Mouse (Mus musculus) G1E (cell line): ENCODE data around the gene Gm45623. TPM values are rescaled to one million over a fixed set of nuclear protein-coding genes. Genes with fewer than 3 reads are reported as not detected.

Source experiments
- ATAC-seq: 2 replicates; pipeline ENCODE4 v1.8.0; 2016; ENCODE audit warnings: mild to moderate bottlenecking; ENCODE audit not compliant: insufficient number of reproducible peaks, poor library complexity, low FRiP score, severe bottlenecking; ENCODE audit errors: extremely low read depth
- DNase-seq: peaks from one replicate; pipeline ENCODE4 v3.0.0; 2012; ENCODE audit warnings: low spot score
- H3K27me3 ChIP-seq: 2 replicates; pipeline ENCODE4 v1.6.1; 2012; ENCODE audit warnings: mild to moderate bottlenecking, low read length, inconsistent platforms; ENCODE audit not compliant: insufficient read depth
- H3K36me3 ChIP-seq: replicated peaks from 2 replicates; pipeline ENCODE3; 2012; ENCODE audit warnings: mild to moderate bottlenecking, inconsistent platforms
- H3K4me1 ChIP-seq: 2 replicates; pipeline ENCODE4 v1.6.1; 2012; ENCODE audit warnings: low read depth, low read length, inconsistent platforms, mixed read lengths; ENCODE audit not compliant: insufficient read depth
- H3K4me3 ChIP-seq: 2 replicates; pipeline ENCODE4 v1.5.1; 2012; ENCODE audit warnings: low read depth, mild to moderate bottlenecking, inconsistent platforms, low read length, moderate library complexity, mixed read lengths
- H3K9me3 ChIP-seq: replicated peaks from 2 replicates; pipeline ENCODE4 v1.6.1; 2012; ENCODE audit warnings: inconsistent platforms
- CTCF ChIP-seq: IDR thresholded peaks from 2 replicates; pipeline ENCODE4 v1.5.1; 2012; ENCODE audit warnings: low read depth, low read length, inconsistent platforms, mixed read lengths
- GATA1 ChIP-seq: IDR thresholded peaks from 2 replicates; pipeline ENCODE4 v1.6.1; 2012; ENCODE audit warnings: borderline replicate concordance, low read length, inconsistent platforms, mixed read lengths
- GATA2 ChIP-seq: IDR thresholded peaks from 2 replicates; pipeline ENCODE4 v1.6.1; 2012; ENCODE audit warnings: low read depth, low read length, inconsistent platforms, borderline replicate concordance
- POLR2AphosphoS5 ChIP-seq: IDR thresholded peaks from 2 replicates; pipeline ENCODE4 v1.6.1; 2012; ENCODE audit warnings: low read depth, low read length, inconsistent platforms; ENCODE audit not compliant: insufficient replicate concordance
- TAL1 ChIP-seq: conservative IDR thresholded peaks from 2 replicates; pipeline ENCODE4 v1.6.1; 2012; ENCODE audit warnings: low read depth, low read length, inconsistent platforms, mixed read lengths
- polyA plus RNA-seq: library from polyadenylated mRNA; stranded (reverse); fragments of >175 nt; gene quantifications from 2 replicates; pipeline ENCODE4 v1.2.3, GENCODE M21; 2012
- total RNA-seq, 2 experiments: library from RNA; stranded (forward) in 1 of 2; stranded (reverse) in 1 of 2; fragments of 200-1000 nt in 1 of 2; fragments of >200 nt in 1 of 2; fragmentation: Nextera tagmentation in 1 of 2; gene quantifications; 2 replicates each; pipeline ENCODE4 v1.2.3; 2014 to 2017

The Gm45623 gene
- total and polyA plus RNA-seq, 3 experiments, result 0.05 TPM; not detected in 2

DNA sequence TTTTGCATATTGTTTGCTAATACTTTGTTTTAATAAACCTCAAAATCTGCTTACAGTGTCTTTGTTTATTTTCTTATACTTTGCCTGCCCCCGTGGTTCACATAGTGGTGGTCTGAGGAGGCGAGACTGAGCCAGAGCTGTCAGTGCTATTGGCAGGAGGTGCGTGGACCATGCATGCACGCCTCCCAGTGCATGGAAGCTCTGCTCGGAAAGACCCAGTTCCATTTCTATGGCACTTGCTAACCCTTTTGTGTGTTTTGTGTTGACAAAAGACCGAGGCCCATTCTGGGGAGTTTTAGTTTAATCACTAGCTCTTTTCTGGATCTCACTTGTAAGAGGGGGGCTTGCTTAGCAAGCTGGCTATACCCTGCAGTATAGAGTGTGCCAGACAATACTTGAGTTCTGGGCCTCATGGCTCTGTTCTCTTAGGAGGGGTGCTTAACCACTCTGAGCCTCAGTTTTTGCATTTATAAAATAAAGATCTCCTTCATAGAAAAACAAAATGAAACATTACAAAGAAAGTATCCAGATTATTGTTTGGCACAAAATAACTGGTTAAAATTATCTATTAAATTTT lies 11.2 kb downstream of the Gm45623 start:
- TF ChIP-seq TAL1 (no peak), CTCF (no peak), GATA1 (no peak), GATA2 (no peak), POLR2AphosphoS5 (no peak)
- ATAC-seq, result no peak
- DNase-seq, result no peak

DNA sequence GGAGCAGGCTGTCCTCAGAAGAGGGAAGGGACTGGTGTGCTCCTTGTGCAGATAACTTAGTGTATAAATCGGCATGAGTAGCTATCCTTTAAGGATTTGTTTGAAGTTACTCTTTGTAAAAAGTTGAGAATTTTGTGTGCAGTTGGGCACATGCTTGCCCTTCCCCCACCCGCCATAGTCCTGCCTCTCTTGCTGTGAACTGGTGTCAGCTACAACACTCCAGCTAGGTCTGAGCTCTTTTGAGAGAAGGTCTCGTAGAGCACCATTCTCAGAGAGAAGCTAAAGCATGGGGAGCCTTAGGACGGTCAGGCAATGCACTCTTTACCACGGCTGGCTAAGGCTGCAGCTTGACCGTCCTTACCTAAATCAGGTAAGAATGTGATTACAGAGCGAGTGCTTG lies 11.9 kb downstream of the Gm45623 start:
- Histone ChIP-seq H3K4me1 (no peaks in the 10 kb centered on the region), H3K27me3 (no peaks in the 10 kb centered on the region), H3K9me3 (no peaks in the 10 kb centered on the region), H3K4me3 (no peak overlapping the region), H3K36me3 (peaks cover 45% of the 10 kb centered on the region)
- TF ChIP-seq TAL1 (no peak), GATA2 (no peak), POLR2AphosphoS5 (no peak), CTCF (no peak), GATA1 (no peak)
- ATAC-seq (no peak), DNase-seq (no peak)

More for the DNA sequence above, 11.2 kb downstream of the Gm45623 start:
- Histone ChIP-seq H3K27me3 (no peaks in the 10 kb centered on the region), H3K9me3 (no peaks in the 10 kb centered on the region), H3K4me3 (no peak overlapping the region), H3K4me1 (no peaks in the 10 kb centered on the region), H3K36me3 (peaks cover 39% of the 10 kb centered on the region)

DNA sequence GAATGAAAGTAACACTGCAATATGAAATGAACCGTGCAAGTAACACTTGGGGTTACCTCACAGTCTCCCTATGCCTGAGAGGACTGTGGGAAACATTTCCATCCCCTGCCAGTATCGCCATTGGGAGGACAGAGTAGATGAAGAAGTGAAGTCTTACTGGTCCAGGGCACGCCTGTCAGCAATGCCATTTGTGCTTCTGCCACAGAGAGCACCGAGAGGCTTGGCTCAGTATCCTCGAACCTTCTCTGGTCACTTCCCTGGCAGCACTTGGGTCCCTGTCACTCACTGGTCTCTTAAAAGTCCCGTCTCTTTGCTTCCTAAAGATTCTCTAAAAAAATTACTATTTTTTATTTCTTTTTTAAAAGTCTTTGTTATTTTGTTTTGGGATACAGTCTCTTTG lies 13.1 kb downstream of the Gm45623 start:
- no peak for TF ChIP-seq CTCF
- TF ChIP-seq GATA2, result no peak
- no peak for TF ChIP-seq TAL1
- no peak for TF ChIP-seq GATA1
- TF ChIP-seq POLR2AphosphoS5, result no peak
- H3K27me3 ChIP-seq, result no peaks in the 10 kb centered on the region
- H3K9me3 ChIP-seq, result no peaks in the 10 kb centered on the region
- H3K4me3 ChIP-seq, result no peak overlapping the region
- ATAC-seq (no peak), DNase-seq (no peak)
- peaks cover 53% of the 10 kb centered on the region for H3K36me3 ChIP-seq
- peaks cover 2% of the 10 kb centered on the region; the same call in 1 of the 2 replicates for H3K4me1 ChIP-seq

DNA sequence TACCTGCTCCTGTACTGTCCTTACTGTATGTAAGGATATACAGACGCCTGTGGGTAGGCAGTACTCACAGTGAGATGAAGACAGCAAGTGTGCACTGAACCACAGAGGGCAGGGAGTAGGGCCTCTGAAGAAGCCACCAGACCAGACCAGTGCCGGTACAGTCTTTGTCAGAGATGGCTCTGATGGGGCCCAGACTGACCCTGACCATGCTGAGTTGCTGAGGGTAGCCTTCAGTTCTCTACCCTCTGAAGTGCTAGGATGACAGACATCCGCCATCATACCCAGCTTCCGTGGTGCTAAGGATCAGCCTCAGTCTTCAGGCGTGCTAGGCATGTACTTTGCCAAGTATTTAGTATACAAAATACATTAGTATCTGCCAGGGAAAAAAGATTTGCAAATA lies 14.1 kb downstream of the Gm45623 start:
- no peak for TF ChIP-seq POLR2AphosphoS5
- no peak for TF ChIP-seq TAL1
- no peak for TF ChIP-seq GATA1
- no peak for TF ChIP-seq GATA2
- no peak for TF ChIP-seq CTCF
- Histone ChIP-seq H3K27me3 (no peaks in the 10 kb centered on the region), H3K9me3 (no peaks in the 10 kb centered on the region), H3K4me3 (no peak overlapping the region), H3K4me1 (peaks cover 3% of the 10 kb centered on the region; the same call in 1 of the 2 replicates), H3K36me3 (peaks cover 59% of the 10 kb centered on the region)
- DNase-seq, result no peak
- ATAC-seq, result no peak

DNA sequence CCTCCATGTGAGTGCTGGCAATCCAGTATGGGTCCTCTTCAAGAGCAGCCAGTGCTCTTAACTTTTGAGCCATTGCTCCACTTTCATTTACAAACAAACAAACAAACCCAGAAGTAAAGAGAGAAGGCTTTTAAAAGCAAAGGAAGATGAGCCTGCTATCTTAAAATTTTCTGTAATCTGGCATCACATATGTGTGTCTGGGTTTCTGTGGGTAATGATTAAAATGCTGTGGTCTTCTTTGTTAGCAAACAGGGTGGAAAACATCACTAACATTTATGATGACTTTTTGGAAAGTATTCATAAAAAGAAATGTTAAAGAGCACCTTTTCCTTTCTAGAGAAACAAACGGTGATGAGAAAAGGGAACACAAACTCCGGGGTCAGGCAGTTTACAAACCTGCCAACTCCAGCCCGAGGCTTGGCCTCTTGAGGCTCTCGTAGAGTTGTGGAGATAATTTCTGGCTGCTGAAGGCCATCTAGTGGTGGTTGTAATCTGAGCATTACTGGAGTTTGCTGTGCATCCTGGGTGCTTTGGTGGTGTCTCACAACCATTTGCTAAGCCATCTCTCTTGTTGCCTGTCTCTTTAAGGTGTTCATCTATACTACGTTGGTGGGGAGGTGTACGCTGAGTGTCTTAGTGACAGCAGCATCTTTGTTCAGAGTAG lies 18.3 kb downstream of the Gm45623 start:
- Histone ChIP-seq H3K4me3 (no peak overlapping the region), H3K4me1 (peaks cover 3% of the 10 kb centered on the region; the same call in 1 of the 2 replicates), H3K36me3 (peaks cover 75% of the 10 kb centered on the region), H3K27me3 (no peaks in the 10 kb centered on the region), H3K9me3 (no peaks in the 10 kb centered on the region)
- DNase-seq (no peak), ATAC-seq (peak; percentile 68)
- no peak for TF ChIP-seq GATA1
- no peak for TF ChIP-seq POLR2AphosphoS5
- TF ChIP-seq TAL1, result no peak
- no peak for TF ChIP-seq CTCF
- TF ChIP-seq GATA2, result no peak

DNA sequence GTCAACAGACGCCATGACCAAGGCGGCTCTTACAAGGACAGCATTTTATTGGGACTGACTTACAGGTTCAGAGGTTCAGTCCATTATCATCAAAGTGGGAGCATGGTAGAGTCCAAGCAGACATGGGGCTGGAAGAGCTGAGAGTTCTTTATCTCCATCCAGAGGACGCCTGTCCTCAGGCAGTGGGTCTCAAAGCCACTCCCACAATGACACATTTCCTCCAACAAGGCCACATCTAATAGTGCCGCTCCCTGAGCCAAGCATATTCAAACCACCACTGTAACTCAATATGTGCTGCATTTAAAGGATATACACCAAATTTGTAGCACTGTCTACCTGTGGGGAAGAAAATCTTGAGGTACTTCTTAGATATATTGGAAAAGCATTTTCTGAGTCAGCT lies 19.0 kb downstream of the Gm45623 start:
- no peak for ATAC-seq
- H3K36me3 ChIP-seq, result peaks cover 76% of the 10 kb centered on the region
- DNase-seq, result no peak

More for the DNA sequence above, 19.0 kb downstream of the Gm45623 start:
- TF ChIP-seq POLR2AphosphoS5, result no peak
- TF ChIP-seq GATA1, result no peak
- no peak for TF ChIP-seq TAL1
- no peak for TF ChIP-seq CTCF
- TF ChIP-seq GATA2, result no peak
- Histone ChIP-seq H3K9me3 (no peaks in the 10 kb centered on the region), H3K4me1 (peaks cover 3% of the 10 kb centered on the region; the same call in 1 of the 2 replicates), H3K4me3 (no peak overlapping the region), H3K27me3 (no peaks in the 10 kb centered on the region)
